Mouse (Mus musculus) right cerebral cortex, adult 2 months (tissue): ENCODE measurements around the gene Smyd2.

Experiments
- DNase-seq, 2 experiments: peaks; one replicate each; pipeline ENCODE4 v3.0.0; 2021 to 2022; ENCODE audit warnings: low spot score in 2 of 2

Gene Smyd2

DNA sequence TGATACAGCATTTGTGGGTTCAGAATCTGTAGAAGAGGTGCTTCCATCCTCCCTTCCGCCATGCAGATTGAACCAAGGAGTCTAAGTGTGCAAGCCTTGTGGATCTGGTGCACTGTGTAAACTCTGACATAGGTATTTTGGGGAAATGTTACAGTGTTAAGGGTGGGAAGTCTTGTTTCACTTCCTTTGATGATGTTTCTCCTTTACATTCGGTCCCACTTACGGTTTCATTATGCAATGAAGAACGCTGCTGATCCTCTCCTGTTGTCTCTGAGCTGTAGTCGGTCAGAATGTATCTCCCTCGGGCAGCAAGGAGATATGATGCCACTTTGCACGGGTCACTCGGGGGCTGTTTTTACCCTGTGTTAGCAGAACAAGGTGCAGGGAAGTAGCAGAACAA, 50.5 kb downstream of the Smyd2 start:
- no peak for DNase-seq

- no peak for DNase-seq
Observed at GRCm38 (mm10) chr1:189870539-189870938, 51.6 kb downstream of the Smyd2 start.

GRCm38 (mm10) chr1:189869651-189870270, 52.4 kb downstream of the Smyd2 start:
- DNase-seq: no peak

DNA sequence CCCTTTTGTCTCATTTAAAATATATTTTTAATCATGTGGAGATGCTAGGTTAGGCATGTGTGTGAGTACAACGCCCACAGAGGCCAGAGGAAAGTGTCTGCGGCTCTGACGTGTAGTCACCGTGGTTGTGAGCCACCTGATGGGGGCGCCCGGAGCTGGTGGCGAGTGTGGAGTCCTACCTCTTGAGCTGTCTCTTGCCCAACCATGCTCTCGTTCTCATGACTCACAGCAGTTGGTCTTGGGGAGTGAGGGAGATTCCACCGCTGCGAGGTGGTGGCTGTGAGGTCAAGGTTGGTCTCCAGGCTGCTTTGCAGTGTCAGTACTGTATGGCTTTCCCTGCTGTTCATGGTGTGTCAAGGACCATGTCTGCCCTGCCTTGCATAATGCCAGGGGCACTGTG, 54.1 kb downstream of the Smyd2 start:
- no peak for DNase-seq

GRCm38 (mm10) chr1:189867497-189867896, 54.7 kb downstream of the Smyd2 start:
- DNase-seq: no peak

GRCm38 (mm10) chr1:189867034-189867433, 55.1 kb downstream of the Smyd2 start:
- no peak for DNase-seq

GRCm38 (mm10) chr1:189866621-189867020, 55.5 kb downstream of the Smyd2 start:
- DNase-seq: no peak

DNA sequence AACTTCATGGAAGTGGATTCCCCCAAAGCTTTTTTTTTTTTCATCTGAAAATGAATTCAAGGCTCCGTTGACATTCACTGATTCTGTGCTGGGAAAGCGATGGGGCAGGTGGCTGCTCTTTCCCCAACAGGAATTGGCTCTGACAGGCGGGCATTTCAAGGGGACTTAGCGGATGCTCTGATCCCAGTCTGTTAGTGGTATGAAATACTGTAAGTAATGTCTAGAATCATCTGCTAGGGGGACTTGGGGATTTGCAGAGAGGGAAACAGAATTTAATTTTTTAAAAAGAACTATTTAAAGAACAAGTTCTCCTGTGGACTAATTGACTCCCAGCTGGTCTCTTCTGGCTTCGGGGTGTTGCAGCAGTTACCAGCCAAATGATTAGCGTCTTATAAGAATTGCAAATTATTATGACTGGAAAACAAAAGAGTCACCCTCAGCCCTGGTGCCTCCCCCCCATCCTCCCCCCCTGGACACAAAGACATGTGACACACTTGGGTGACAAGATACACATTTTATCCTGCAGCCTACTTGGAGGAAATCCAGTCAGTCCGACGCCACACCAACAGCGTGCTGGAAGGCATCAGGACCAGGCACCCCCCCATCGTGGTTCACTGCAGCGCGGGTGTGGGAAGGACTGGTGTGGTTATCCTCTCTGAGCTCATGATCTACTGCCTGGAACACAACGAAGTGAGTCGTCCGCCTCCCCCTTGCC, 57.2 kb downstream of the Smyd2 start:
- DNase-seq: no peak

DNA sequence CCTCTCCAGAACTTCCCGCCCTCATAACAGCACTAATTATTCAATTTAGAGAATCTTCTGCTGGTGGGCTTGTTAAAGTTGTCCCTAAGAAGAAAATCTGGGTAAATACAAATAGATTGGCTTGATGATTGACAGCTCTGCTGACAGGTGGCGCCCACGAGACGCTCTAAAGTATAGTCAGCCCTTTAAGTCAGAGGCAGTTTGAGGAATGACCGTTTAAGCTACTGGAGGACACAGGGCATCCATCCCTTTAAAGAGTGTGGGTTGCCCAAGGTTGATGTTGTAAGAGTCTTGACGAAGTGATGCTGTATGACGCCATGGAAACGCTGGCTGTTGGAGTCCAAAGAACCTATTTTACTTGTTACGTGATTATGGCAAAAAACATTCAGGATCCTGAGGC, 57.9 kb downstream of the Smyd2 start:
- no peak for DNase-seq

DNA sequence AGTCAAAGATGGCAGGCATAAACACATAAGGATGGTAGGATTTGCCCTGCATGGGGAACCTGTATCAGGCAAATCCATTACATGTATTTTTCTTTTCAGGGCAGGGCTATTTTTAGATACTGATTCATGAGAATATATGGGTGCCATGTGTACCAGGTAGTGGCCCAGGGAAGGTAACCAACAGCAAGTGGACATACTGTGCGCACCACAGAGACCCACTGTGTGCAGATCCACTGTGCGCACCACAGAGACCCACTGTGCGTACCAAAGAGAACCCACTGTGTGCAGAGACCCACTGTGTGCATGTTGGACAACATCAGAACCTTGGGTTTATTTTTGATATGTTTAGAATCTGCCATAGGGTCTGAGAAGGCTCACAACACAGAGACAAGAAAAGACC, 58.4 kb downstream of the Smyd2 start:
- no peak for DNase-seq

- no peak for DNase-seq
Observed at GRCm38 (mm10) chr1:189860942-189861315, 61.2 kb downstream of the Smyd2 start.

GRCm38 (mm10) chr1:189860112-189860941, 61.8 kb downstream of the Smyd2 start:
- no peak for DNase-seq

DNA sequence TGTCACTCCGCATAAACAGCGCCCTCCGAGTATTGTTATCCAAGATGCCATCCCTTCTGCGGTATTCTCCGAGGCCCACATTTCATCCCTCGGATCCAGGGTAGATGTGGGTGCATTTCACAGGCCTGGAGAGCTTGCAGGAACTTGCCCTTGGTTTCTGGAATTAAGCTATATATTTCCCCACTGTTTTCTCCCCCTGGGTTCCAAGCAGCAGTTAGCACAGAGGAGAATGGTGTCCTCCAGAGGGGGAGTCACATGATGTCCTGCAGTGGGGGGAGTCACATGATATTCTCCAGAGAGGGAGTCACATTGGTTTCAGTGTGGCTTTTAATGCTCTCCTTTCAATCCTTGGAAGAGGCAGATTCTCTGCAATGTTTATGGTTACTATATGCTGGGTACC, 63.8 kb downstream of the Smyd2 start:
- DNase-seq: no peak

DNA sequence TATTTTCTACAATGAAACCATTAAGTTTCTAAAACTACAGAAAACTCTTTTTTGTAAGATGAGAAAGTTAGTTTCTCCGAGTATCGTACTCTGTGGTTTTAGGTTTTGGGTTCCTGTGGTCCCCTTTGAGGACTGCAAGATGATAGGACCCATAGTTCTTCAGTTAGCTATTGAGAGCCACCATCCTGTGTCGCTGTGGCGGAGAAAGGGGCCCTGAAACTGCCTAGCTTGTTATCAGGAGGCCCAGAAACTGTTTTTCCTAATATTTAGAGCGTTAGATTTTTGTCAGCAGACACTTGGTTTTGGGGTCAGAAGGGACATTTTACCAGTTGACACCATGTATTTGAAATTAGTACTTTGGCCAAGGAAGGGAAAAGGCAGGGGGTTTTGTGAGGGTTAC, 66.4 kb downstream of the Smyd2 start:
- no peak for DNase-seq

- DNase-seq: no peak
Observed at GRCm38 (mm10) chr1:189854646-189855045, 67.5 kb downstream of the Smyd2 start.

DNA sequence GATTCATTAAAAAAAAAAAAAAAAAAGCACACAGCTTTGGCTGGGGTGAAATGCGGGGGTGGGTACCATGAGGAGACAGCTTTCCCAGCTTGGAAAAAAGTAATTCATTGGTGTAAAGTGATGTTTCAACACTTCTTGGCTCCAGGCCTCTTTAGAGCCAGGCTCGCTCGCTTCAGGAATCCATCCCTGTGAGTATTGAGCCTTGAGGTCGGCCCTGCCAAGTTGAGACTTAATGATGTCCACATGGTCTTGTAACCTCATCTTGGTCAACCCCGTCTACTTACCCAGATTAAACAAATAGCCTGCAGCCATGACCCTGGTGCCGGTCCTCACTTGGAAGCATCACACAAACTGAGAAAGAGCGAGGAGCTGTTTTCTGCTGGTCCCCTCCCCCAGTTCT, 69.7 kb downstream of the Smyd2 start:
- no peak for DNase-seq

GRCm38 (mm10) chr1:189852051-189852450, 70.1 kb downstream of the Smyd2 start:
- DNase-seq: no peak

DNA sequence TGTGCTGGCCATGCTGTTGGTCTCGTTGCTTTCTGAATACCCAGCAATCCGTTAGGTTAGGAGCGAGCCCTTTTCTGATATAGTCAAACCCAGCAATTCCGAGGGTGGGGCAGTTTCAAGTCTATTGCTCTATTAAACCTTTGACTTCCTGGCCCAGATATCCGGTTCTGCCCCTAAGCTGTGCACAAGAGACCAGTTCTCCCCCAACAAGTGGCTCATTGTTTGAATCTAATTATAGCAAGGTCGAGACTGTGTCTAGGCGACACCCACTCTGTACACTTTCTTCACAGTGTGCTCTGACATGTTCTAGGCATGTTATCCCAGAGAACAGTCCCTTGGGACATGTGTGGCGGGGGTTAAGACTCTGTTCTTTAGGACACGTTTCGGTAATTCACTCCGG, 72.6 kb downstream of the Smyd2 start:
- DNase-seq: no peak

DNA sequence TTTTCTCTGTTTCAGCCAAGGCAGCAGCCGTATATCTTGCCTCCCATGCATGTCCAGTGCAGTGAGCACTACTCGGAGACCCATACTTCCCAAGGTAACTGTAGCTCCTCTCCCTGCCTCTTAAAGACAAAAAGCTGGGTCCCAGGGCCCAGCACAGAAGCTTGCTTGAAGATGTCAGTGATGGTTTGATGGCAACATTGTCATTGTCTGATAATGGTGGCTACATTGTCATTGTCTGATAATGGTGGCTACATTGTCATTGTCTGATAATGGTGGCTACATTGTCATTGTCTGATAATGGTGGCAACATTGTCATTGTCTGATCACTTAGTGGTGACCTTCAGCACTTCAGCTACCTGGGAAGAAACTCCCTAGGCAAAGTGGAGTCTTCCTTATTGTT, 75.8 kb downstream of the Smyd2 start:
- DNase-seq: no peak

- peak in 1 of 2 experiments; percentile 18 for DNase-seq
Observed at GRCm38 (mm10) chr1:189834166-189834565, 88.0 kb downstream of the Smyd2 start.

DNA sequence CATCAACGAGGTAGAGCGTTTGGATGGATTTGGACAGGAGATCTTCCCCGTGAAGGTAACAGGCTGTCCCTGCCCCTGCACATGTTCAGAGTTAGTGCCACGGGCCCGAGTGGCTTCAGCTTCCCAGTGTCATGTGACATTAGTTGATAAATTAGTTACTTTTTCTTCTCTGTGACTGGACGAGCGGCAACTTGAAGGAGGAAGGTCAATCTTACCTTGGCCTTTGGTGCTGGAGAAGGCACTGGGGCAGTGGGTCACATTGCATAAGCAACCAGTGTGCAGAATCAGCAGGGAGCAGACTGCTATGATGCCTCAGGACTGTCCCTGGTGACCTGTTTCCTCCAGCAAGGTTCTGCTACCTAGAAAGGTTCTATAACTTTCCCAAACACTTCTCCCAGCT, 88.8 kb downstream of the Smyd2 start:
- no peak for DNase-seq

DNA sequence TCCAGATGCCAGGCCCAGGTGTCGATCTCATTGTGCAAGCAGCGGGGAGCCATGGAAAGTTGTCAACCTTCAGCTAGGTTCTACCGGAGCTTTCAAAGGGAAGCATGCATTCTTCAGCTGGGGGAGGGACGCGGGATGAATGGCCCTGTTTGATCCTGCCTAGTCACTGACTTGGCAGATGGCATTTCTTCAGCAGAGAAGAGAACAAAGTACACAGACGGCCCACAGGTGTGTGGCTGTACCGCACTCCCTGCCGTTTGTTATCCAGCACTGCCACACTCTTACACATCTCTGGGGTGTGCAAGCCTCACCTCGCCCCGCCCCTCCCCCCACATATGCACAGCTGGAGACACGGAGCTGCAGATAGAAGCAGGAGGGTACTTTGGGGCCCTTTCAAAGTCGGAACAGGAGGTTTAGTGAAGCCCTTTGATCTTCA, 91.3 kb downstream of the Smyd2 start:
- no peak for DNase-seq
